Mouse (Mus musculus) 3134 (cell line): ENCODE measurements around the gene Cmtm2a.
A peak's percentile ranks its signal among the peaks of the same experiment; 100 is the strongest.
"Not testable (repeated sequence)": the region's sequence is repeated elsewhere in the genome, so short reads cannot be mapped to it uniquely, and the experiment has no call there.

Experiments
- DNase-seq: peaks from one replicate; pipeline ENCODE4 v3.0.0-alpha.2; 2011; ENCODE audit warnings: low spot score; ENCODE audit not compliant: insufficient read length; ENCODE audit errors: extremely low read depth

Gene Cmtm2a

DNA sequence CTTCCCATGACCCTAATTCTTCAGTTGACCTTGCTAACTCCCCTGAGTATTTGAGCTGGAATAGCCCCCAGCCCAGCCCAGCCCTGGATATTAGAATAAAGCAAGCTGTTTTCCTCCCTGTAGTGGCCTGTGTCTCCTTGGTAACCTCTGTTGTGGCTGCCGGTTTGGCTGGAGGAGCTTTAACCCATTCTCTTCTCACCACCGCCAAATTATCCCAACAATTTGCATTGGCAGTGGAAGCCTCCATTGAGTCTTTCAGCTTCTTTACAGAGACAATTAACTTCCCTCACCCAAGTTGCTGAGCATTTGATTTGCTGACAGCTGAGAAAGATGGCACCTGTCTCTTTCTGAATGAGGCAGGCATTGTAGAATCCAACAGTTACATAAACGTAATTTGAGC, 8.6 kb upstream of the Cmtm2a start:
- DNase-seq: not testable (repeated sequence)

DNA sequence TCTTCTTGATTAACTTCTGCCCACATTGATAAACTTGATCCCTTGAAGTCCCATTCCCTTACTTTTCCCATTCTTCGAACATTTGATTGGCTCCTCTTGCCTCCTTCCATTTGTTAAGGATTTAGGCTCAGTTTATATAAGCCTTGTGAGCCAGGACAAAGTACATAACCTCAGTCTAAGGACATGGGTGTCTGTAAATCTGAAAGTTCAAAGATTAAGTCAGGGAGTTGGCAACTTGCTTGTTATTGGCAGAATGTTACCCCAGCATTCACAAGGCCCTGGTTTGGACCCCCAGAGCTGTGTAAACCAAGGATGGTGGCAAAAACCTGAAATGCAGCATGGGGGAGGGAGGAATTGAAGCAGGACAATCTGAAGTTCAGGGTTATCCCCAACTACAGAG, 1.4 kb upstream of the Cmtm2a start:
- DNase-seq: no peak

DNA sequence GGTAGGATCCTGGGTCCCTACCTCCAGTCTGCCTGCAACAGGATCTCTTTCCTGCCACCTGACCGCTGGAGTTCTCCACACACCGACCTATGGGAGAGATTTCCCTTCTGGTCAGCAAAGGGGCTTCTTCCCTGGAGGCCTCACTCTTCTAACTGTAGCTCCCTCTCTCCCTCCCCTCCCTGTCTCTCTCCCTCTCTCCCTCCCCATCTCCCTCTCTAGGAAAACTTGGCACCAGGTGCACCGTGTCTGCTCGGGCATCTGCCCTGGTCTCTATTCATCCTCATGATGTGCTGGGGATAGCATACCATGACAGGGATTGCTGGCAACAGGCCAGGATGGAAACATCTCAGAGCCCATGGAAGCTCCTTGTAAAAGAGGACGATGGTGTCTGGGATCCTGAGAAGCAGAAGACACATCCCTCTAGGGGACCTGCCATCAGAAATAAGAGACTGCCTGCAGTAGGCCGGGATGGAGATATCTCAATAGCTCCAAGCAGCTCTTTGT, 24.0 kb downstream of the Cmtm2a start:
- no peak for DNase-seq

DNA sequence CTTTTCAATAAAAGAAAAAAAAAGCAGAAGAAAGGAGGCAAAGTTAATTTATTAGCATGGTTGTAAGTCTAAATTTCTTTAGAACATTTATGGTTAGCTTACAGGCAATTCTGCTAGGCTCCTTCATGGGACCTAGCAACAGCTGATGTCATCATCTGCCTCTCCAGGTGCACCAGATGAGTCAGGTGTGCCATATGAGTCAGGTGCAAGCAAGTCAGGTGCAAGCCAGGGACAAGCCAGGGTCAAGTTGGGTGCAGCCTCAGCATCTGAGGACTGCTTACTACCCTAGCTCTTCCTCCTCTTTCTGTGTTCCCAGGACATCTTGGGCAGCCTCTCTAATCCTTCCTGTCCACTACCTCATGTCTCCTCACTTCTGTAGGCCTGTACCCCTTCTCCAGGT, 24.6 kb downstream of the Cmtm2a start:
- DNase-seq: no peak

DNA sequence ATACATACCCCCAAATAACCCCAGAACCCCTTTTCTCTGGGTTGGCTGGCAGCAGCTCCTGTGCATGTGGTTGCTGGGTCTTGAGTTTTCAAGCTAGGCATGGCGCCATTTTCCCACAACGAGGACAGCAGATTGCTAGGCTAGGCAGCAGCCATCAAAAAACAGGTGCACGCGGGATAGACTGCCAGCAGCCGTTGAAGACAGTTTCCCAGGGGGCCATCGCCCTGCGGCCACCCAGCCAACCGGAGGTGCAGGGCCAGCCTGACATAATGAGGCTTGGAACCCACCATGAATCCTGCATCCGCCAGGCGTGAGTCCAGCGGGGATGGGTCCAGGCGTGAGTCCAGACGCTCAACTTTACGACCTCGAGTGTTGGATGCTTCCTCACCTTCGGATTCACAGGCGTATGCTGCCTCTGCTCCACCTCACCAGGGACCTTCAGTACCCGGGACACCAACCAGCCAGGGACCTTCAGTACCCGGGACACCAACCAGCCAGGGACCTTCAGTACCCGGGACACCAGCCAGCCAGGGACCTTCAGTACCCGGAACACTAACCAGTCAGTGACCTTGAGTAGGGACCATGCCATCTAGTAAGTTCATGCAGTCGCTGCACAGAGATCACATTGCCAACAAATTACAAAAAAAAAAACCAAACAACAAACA, 28.6 kb downstream of the Cmtm2a start:
- not testable (repeated sequence) for DNase-seq

DNA sequence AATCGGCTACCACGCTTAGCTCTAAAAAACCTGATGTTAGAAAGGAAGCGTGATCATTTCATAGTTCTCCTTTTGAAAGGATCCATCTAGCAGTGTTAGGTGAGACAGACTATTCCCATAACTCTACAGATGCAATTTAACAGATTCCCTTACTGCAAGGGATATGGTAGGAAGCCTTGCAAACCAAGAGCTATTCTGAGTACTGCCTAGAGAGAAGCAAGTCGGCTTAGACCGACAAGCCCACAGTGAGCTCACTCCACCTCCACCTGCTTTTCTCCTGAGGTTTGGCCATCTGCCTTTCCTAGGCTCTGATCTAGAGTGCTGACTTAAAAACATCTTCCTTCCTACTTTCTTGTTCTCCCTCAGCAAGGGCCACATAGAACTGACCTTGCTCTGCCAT, 31.2 kb downstream of the Cmtm2a start:
- DNase-seq: not testable (repeated sequence)

DNA sequence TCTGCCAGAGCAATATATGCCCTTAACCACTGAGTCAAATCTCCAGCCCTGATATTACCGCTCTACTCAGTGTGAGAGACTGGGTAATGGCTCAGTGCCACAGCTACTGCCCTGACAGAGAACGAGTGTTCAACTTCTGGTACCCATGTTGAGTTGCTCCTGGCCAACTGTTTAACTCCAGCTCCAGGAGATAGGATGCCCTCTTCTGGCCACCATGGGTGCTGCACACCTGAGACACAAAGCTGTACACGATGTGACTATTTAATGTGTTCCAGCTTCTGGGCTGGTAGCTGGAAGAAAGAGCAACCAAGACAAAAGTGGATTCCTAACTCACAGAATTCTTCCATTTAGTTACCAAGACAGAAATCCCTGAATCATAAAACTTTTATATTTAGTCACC, 40.0 kb downstream of the Cmtm2a start:
- DNase-seq: no peak

DNA sequence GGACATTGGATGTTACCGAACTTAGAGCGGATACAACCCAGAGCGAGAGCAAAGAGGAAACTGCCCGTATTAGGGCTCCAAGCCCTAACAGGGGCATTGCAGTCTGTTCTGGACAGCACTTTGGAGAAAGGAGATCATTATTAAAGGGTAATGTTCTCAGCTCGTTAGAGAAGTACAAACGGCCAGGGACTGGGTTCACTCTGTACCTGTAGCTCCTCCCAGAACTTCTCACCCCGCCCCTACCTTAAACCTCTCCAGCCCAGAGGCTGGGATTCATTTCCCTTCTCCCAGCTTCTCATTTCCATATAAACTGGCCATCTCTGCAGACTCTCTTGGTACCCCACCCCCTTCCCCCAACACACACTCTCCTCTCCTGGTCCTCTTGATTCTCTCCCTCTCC, 41.5 kb downstream of the Cmtm2a start:
- DNase-seq: no peak

DNA sequence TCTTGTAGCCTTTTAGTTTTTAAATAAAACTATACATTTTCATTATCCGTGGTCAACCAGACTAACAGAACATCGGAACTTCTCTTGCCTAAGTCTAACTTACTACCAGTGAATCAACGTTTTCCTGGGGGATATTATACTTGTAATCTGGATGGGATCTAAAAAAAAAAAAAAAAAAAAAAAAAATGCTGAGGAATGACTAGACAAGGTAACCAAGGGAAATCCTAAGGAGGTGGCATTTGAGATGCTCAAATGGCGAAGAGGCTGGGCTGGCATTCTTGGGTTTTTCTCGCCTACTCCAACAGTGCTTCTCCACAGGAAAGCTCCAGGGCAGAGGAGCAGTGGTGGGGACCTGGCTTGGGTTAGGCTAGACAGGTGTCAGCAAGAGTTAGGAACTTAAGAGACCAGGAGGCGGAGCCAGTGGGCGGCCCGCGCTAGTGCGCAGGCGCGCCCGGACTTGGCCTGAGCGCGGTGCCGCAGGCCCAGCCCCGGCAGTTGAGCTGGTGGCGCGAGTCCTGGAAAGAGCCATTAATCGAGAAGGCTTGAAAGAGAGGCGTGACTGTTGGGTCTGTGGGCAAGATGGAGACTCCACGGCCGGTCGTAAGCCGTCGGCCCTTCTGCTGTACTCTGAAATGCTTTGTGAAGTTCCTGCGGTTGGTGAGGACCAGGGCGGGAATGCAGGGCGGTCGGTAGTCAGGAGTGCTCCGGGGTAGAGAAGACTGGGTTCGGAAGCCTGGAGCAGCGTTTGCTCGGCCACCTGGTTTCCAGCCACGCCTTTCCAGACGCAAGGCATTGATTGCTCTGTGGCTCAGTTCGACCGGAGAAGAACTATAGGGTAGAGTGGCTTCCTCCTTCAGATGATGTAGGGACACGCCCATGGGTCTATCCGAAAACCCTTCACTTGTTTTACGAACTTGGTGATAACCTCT, 42.3 kb downstream of the Cmtm2a start, which contains the start of gene Cklf:
Gene Cklf (plus strand): TSS at position 423 of the 929 bp plus-strand sequence.
- peak; percentile 99 for DNase-seq

DNA sequence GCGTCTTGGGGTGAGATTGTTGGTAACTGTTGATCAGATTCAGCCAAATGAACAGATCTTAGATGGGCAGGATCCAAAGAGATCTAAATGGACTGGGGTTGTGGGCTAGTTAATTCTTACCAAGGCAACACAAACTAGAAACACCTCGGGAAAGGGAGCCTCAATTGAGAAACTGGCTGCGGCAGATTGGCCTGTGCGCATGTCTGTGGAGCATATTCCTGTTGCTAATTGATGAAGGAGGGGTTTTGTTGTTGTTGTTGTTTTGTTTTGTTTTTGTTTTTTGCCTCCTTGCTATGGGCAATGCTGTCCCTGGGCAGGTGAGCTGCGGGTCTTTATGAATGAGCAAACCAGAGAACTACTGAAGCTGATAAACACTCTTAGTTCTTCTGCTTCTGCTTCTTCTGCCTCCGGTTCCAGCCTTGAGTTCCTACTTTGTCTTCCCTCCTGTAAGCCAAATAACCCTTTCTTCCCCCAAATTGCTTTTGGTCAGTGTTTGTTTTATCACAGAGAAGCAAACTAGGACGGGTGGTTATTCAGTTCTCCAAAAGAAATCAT, 43.5 kb downstream of the Cmtm2a start:
- no peak for DNase-seq

DNA sequence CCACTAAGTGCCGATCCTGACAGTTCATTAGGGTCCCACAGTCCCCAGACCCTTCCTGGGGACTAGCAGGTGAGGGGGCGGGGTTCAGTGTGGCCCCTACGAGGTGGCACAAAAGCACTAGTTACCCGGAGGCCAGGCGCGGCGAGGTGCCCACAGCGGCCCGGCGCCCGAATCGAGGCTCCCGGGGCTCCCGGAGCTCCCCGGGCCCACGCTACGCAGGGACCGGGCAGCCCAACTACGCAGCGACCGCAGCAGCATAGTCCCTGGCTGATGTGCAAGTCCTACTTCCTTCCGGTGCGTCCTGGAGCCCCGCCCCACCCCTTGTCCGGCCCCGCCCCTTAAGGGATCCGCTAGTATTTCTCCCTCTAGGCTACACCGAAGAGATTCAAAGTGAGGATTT, 44.7 kb downstream of the Cmtm2a start, which contains the start of gene Tk2:
Gene Tk2 (minus strand): TSS at position 283 of the 400 bp plus-strand sequence.
- DNase-seq: peak; percentile 85

DNA sequence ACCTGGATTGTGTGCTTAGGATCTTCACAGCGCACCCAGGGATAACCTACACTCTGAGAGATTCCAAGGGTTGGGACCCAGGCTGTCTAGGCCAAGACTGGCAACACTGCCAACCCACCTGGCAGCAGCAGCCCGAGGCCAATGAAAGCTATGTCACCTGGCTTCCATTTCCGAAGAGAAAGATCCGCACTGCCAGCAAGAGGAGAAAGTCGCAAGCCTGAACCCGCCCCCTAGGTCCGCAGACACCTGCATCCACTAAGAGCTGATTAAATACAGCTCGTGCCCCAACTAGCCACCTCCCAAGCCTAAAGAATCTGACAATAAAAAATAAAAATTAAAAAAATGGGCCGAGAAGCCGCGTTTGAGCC, 45.1 kb downstream of the Cmtm2a start:
- DNase-seq: no peak

DNA sequence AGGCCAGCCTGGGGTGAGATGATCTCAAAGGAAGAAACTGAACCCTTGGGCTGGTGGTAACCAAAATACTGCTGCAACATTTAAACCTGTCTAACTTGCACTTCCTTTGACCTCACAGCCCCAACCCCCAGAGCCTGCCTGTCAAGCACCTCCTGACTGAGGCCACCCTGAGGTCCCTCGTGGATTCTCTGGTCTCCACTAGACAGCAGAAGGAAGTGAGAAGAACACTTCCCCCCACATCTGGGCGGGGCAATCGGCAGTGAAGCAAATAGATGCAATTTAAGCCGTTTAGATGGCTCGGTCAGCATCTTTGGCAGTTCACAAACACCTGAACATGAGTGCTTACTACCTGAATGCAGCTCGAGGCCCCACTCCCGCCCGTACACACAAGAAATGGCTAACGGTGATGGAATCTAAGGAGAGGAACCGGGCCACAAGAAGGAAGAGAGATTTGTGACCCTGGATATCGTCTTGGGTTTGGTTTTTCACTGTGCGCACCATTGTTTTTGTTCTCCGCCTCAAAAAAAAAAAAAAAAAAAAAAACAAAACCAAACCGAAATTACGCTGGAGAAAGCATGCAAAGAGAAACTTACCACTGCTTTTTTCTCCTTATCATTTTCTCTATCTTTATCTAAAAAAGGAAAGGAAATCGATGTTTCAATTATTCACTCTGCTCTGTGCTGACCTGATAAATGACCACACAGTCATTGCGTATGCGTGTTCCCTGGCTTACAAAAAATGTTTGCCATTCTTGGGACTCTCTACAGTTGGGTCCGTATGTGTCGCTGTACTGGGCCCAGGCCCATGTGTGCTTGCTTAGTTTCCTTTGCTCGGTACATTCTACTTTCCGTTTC, 45.7 kb downstream of the Cmtm2a start:
- DNase-seq: no peak

DNA sequence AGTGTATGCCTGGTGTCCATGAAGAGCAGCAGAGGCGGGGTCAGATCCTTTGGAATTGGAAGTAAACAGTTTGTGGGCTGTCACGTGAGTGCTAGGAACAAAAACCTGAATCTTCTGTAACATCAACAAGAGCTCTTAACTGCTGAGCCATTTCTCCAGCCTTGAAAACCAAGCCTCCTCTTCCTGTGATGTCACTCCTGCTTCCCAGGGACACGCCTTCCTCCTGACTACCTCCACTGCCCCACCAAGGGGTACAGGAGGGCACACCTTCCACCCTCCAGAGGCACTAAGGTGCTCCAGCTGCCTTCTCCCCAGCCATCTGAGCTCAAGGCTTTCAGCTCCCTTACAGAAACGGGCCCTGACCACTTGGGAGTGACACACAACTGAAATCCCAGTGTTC, 46.4 kb downstream of the Cmtm2a start:
- no peak for DNase-seq

DNA sequence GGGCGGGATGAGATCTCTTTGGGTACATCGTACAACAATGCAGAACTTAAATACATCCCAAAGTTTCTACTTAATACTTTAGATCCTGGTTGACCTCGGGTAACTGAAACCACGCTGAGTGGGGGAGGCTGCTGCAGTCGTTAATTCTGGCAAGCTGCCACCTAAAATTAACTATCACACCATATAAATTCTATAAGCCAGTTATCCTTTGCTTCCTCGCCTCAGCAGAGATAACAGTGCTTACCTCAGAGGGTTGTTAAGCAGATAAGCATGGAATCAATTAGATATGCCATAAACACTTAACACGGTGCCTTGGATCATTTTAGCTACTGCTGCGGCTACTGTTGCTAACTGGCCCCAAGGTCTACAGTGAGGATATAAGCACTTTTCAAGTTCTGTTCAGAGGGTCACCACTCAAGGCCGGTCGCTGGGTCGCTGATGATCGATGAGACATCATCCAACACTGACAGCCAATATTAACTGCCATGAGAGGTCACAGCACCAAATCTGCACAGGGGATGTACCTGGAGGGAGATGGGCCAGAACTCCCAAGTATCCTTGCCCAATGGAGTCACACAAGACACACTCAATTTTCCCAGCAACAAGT, 50.8 kb downstream of the Cmtm2a start:
- DNase-seq: no peak

DNA sequence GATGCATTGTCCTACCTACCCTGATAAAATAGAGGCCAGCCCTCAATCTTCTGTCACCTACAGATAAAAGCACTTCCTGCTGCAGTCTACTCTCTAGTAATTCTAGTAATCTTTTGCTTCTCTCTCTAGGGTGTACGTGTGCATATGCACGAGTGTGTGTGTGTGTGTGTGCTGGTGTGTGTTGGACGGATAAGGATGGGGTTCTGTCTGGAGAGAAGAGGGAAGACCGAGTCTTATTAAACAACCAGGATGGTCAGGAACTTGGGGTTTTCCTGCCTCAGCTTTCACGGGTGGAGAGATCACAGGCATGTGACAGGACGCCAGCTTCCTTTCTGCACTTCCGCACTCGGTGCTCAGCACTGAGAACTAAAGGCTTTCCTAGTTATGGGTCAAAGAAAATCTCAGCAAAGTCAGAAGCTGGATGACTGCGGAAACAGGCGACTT, 53.5 kb downstream of the Cmtm2a start:
- DNase-seq: no peak

DNA sequence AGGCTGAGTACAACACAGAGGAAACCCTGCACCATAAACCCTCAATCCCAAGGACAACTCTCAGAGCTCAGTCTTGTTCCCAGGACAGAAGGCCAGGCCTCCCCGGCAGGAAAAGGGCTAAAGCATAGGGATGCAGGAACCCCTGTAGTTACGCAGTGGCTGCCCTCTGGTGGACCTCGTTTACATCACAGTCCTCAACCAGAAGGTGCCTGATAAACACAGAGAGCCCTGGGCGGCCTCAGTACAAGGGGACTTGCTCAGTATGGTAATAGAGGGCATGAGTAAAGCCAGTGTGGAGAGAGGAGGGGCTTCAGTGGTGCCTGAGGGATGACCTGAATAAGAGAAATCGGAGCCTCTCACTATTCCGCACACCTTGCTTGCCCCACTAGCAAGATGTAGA, 58.4 kb downstream of the Cmtm2a start:
- DNase-seq: no peak

DNA sequence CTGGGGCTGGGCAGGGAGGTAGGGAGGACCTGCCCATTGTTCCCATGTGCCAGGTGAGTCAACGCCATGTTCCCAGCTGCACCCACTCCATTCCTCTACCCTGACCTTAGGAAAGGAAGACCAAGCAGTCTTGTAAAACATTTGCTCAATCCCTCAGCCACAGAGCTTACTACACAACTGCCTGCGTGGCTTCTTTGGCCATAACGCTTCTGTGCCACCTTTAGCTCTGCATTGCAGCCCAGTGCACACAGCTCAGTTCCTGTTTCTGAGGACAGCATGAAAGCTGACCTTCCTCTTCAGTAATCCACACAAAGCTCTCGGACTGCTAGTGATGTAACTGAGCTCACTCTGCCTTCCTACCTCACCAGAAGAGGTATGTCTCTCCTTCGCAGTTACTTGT, 60.1 kb downstream of the Cmtm2a start:
- no peak for DNase-seq

DNA sequence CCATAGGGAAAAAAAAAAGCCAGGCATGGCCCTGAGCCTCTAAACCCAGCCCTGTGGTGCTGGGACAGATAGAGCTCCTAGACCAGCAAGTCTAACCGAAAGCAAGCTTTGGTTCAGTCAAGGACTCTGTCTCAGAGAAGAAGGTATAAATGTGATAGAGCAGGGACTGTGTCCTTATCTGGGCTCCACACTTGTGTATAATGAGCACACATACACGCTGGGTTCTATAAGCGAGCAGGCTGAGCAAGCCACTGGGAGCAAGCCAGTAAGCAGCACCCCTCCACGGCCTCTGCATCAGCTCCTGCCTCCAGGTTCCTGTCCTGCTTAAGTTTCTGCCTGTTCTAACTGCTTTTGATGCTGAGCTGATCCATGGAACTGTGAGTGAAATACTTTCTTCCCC, 60.9 kb downstream of the Cmtm2a start:
- DNase-seq: no peak
